Mouse (Mus musculus): ENCODE data around the gene E2f4.

The E2f4 gene

GRCm38 (mm10) chr8:105315073-105315769 is 17.8 kb downstream of the E2f4 start:
- no peak for DNase-seq (ENCODE audit: low spot score in 2 of 2)

GRCm38 (mm10) chr8:105317941-105318340 is 20.5 kb downstream of the E2f4 start:
- no peak for DNase-seq (ENCODE audit: low spot score in 2 of 2)

- DNase-seq (ENCODE audit: low spot score in 2 of 2): no peak
These were observed 21.3 kb downstream of the E2f4 start for GRCm38 (mm10) chr8:105318662-105319190.

GRCm38 (mm10) chr8:105323183-105323582 is 25.7 kb downstream of the E2f4 start:
- DNase-seq (ENCODE audit: low spot score in 2 of 2): no peak

GRCm38 (mm10) chr8:105325641-105326093 is 28.2 kb downstream of the E2f4 start:
- no peak for DNase-seq (ENCODE audit: low spot score in 2 of 2)

GRCm38 (mm10) chr8:105326141-105326672 is 28.7 kb downstream of the E2f4 start, which contains the start of the genes Lrrc29 and Tmem208:
Gene Lrrc29, minus strand, starts transcription at chr8:105326278.
Gene Tmem208, plus strand, starts transcription at chr8:105326354.
- peak; percentile 95 to 97 for DNase-seq (ENCODE audit: low spot score in 2 of 2)

GRCm38 (mm10) chr8:105326968-105327367 is 29.5 kb downstream of the E2f4 start:
- no peak for DNase-seq (ENCODE audit: low spot score in 2 of 2)

- no peak for DNase-seq (ENCODE audit: low spot score in 2 of 2)
These were observed 32.9 kb downstream of the E2f4 start for GRCm38 (mm10) chr8:105330325-105330724.

GRCm38 (mm10) chr8:105331469-105331868 is 34.0 kb downstream of the E2f4 start:
- no peak for DNase-seq (ENCODE audit: low spot score in 2 of 2)

- DNase-seq (ENCODE audit: low spot score in 2 of 2): no peak
These were observed 34.5 kb downstream of the E2f4 start for GRCm38 (mm10) chr8:105331931-105332330.

- no peak for DNase-seq (ENCODE audit: low spot score in 2 of 2)
These were observed 35.1 kb downstream of the E2f4 start for GRCm38 (mm10) chr8:105332523-105332922.

GRCm38 (mm10) chr8:105336373-105337130 is 39.1 kb downstream of the E2f4 start:
- DNase-seq (ENCODE audit: low spot score in 2 of 2): no peak

- DNase-seq (ENCODE audit: low spot score in 2 of 2): no peak
These were observed 41.5 kb downstream of the E2f4 start for GRCm38 (mm10) chr8:105338992-105339391.

GRCm38 (mm10) chr8:105339886-105340635 is 42.6 kb downstream of the E2f4 start:
- no peak for DNase-seq (ENCODE audit: low spot score in 2 of 2)

GRCm38 (mm10) chr8:105341399-105341798 is 43.9 kb downstream of the E2f4 start:
- no peak for DNase-seq (ENCODE audit: low spot score in 2 of 2)

GRCm38 (mm10) chr8:105342768-105343167 is 45.3 kb downstream of the E2f4 start:
- DNase-seq (ENCODE audit: low spot score in 2 of 2): no peak

- no peak for DNase-seq (ENCODE audit: low spot score in 2 of 2)
These were observed 46.5 kb downstream of the E2f4 start for GRCm38 (mm10) chr8:105343791-105344574.

GRCm38 (mm10) chr8:105345061-105345975 is 47.9 kb downstream of the E2f4 start:
- no peak for DNase-seq (ENCODE audit: low spot score in 2 of 2)

GRCm38 (mm10) chr8:105346611-105347427 is 49.4 kb downstream of the E2f4 start:
- DNase-seq (ENCODE audit: low spot score in 2 of 2): peak; percentile 67 to 78

Data from urinary bladder, postnatal 4 days (tissue).